Mouse (Mus musculus) gastrocnemius, postnatal 10 days (tissue): ENCODE data around the gene Sec14l5. TPM values are rescaled to one million over a fixed set of nuclear protein-coding genes. Genes with fewer than 3 reads are reported as not detected.
A peak's percentile ranks its signal among the peaks of the same experiment; 100 is the strongest.

Experiments
- DNase-seq: peaks from one replicate; pipeline ENCODE4 v3.0.0; 2021; ENCODE audit warnings: mixed read lengths
- total RNA-seq, 2 experiments: library from RNA; stranded (reverse); gene quantifications; 2 replicates each; pipeline ENCODE4 v1.2.3; 2021

The Sec14l5 gene
- total RNA-seq, 2 experiments from 2014 or later = 8.8 to 13.3 TPM

- DNase-seq = no peak
Measured at GRCm38 (mm10) chr16:5153299-5154026, 6.6 kb downstream of the Sec14l5 start.

GRCm38 (mm10) chr16:5155014-5155413 is 8.1 kb downstream of the Sec14l5 start:
- DNase-seq = no peak

- DNase-seq = no peak
Measured at GRCm38 (mm10) chr16:5156495-5156894, 9.6 kb downstream of the Sec14l5 start.

- no peak for DNase-seq
Measured at GRCm38 (mm10) chr16:5157113-5157512, 10.2 kb downstream of the Sec14l5 start.

GRCm38 (mm10) chr16:5159248-5159647 is 12.3 kb downstream of the Sec14l5 start:
- no peak for DNase-seq

- no peak for DNase-seq
Measured at GRCm38 (mm10) chr16:5164327-5164726, 17.4 kb downstream of the Sec14l5 start.

- DNase-seq = no peak
Measured at GRCm38 (mm10) chr16:5168038-5168437, 21.1 kb downstream of the Sec14l5 start.

- DNase-seq = peak; percentile 46
Measured at GRCm38 (mm10) chr16:5168829-5169228, 21.9 kb downstream of the Sec14l5 start.

GRCm38 (mm10) chr16:5172636-5173035 is 25.7 kb downstream of the Sec14l5 start:
- DNase-seq = no peak

- peak; percentile 21 for DNase-seq
Measured at GRCm38 (mm10) chr16:5183310-5183975, 36.5 kb downstream of the Sec14l5 start.

GRCm38 (mm10) chr16:5184101-5184500 is 37.2 kb downstream of the Sec14l5 start:
- DNase-seq = no peak

GRCm38 (mm10) chr16:5184956-5185355 is 38.0 kb downstream of the Sec14l5 start:
- peak; percentile 27 for DNase-seq

GRCm38 (mm10) chr16:5185691-5186090 is 38.8 kb downstream of the Sec14l5 start:
- no peak for DNase-seq

GRCm38 (mm10) chr16:5186234-5186633 is 39.3 kb downstream of the Sec14l5 start:
- DNase-seq = peak; percentile 23

- peak; percentile 62 for DNase-seq
Measured at GRCm38 (mm10) chr16:5195080-5195479, 48.2 kb downstream of the Sec14l5 start.

- DNase-seq = peak; percentile 34
Measured at GRCm38 (mm10) chr16:5202681-5203080, 55.8 kb downstream of the Sec14l5 start.

GRCm38 (mm10) chr16:5203200-5203599 is 56.3 kb downstream of the Sec14l5 start:
- peak; percentile 29 for DNase-seq

- peak; percentile 82 for DNase-seq
Measured at GRCm38 (mm10) chr16:5203668-5204433, 56.9 kb downstream of the Sec14l5 start, which contains the start of gene Nagpa. TSS of gene Nagpa (minus strand) at chr16:5204012.

GRCm38 (mm10) chr16:5205431-5205970 is 58.6 kb downstream of the Sec14l5 start:
- DNase-seq = no peak

GRCm38 (mm10) chr16:5206051-5206450 is 59.1 kb downstream of the Sec14l5 start:
- DNase-seq = no peak

GRCm38 (mm10) chr16:5210365-5210764 is 63.5 kb downstream of the Sec14l5 start:
- no peak for DNase-seq

- DNase-seq = no peak
Measured at GRCm38 (mm10) chr16:5212150-5212549, 65.2 kb downstream of the Sec14l5 start.

GRCm38 (mm10) chr16:5214126-5214525 is 67.2 kb downstream of the Sec14l5 start:
- no peak for DNase-seq
